Mouse (Mus musculus) limb, embryonic 10.5 days (tissue): Measurements from ENCODE around the gene Dlec1. TPM values are rescaled to one million over a fixed set of nuclear protein-coding genes. Genes with fewer than 3 reads are reported as not detected.

ENCODE experiments used
- DNase-seq: peaks from one replicate; pipeline ENCODE4 v3.0.0-alpha.2; 2017; ENCODE audit warnings: low spot score
- H3K27ac ChIP-seq: fragments of 300-500 bp; sonication (generic); 2 replicates; pipeline ENCODE4 v1.5.1; 2016; ENCODE audit warnings: mild to moderate bottlenecking
- H3K27me3 ChIP-seq: fragments of 300-500 bp; sonication (generic); 2 replicates; pipeline ENCODE4 v1.6.1; 2016; ENCODE audit warnings: low read depth, mild to moderate bottlenecking; ENCODE audit not compliant: poor library complexity, severe bottlenecking
- H3K36me3 ChIP-seq: fragments of 300-500 bp; sonication (generic); 2 replicates; pipeline ENCODE4 v1.6.1; 2016; ENCODE audit warnings: mild to moderate bottlenecking, moderate library complexity
- H3K4me1 ChIP-seq: fragments of 300-500 bp; sonication (generic); 2 replicates; pipeline ENCODE4 v1.6.1; 2016
- H3K4me3 ChIP-seq: fragments of 300-500 bp; sonication (generic); 2 replicates; pipeline ENCODE4 v1.5.1; 2016; ENCODE audit warnings: mild to moderate bottlenecking, moderate library complexity
- H3K9me3 ChIP-seq: fragments of 300-500 bp; sonication (generic); replicated peaks from 2 replicates; pipeline ENCODE4 v1.6.1; 2016; ENCODE audit warnings: mild to moderate bottlenecking
- WGBS: fragments of 180-500 bp; shearing (Covaris S2); methylation state at CpG from one replicate; pipeline ENCODE4 v1.1.7; 2016; 5-methylcytosine and 5-hydroxymethylcytosine counted together
- polyA plus RNA-seq: library from polyadenylated mRNA; unstranded; fragments of >200 nt; fragmentation: Nextera tagmentation; extraction: Ambion mirVana; gene quantifications from 2 replicates; pipeline ENCODE4 v1.2.1, GENCODE M21; 2016

The Dlec1 gene
- polyA plus RNA-seq, 1 experiment from 2014 or later, result 1.0 TPM

DNA sequence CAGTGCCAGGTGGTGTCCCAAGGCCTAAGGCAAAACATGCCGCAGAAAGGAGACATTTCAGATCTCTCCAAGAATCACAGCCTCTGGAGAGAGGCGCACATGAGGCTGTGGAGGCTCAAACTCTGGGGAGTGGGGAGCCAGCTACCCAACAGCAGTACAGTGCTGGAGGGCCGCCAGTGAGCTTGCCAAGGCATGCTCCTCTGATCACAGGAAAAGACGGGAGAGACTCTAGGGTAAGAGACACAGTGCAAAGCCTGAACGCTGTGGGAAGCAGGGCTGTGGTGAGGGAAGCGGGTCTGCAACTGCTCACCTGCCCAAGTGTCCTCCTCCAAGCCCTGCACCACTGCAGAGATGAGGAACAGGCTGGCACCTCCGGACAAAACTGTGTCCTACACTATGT, 53.5 kb downstream of the Dlec1 start:
- Histone ChIP-seq H3K4me3 (no peak overlapping the region), H3K27me3 (peaks cover 42% of the 10 kb centered on the region), H3K27ac (no peak overlapping the region), H3K4me1 (peaks cover 6% of the 10 kb centered on the region), H3K36me3 (no peaks in the 10 kb centered on the region), H3K9me3 (no peaks in the 10 kb centered on the region)
- DNase-seq, result no peak
- WGBS, result 62% methylated on average over 7 of the region's 7 CpGs

- Histone ChIP-seq H3K27ac (no peak within 1 kb of the TSS), H3K36me3 (no peaks in the 10 kb centered on the region), H3K27me3 (peaks cover 42% of the 10 kb centered on the region), H3K9me3 (no peaks in the 10 kb centered on the region), H3K4me1 (peaks cover 6% of the 10 kb centered on the region), H3K4me3 (peak within 1 kb of the TSS; percentile 58)
- DNase-seq, result peak; percentile 81
- WGBS, result 1% methylated on average over 65 of the region's 65 CpGs
These were observed 54.3 kb downstream of the Dlec1 start, which contains the start of gene Acaa1b for GRCm38 (mm10) chr9:119156278-119157201. Gene Acaa1b (minus strand): TSS chr9:119157093.

DNA sequence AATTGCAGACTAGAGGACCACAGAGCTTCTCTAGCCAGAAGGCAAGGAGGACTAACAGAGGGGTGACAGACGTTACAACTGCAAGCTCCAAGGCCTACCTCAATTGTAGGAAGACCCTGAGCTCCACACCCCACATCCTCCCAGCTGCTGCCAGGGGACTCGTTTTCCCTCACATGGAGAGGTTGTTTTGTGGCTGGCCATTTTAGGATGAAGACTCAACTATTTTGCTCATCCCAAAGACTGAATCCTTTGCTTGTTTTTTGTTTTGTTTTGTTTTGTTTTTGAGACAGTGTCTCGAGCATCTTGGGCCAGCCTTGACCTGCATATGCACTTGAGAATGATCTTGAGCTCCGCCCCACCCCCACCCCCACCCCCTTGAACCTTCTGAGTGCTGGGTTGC, 56.6 kb downstream of the Dlec1 start, which contains the start of gene Gm47289:
Gene Gm47289, plus strand, starts transcription at position 301 of the 400 bp plus-strand sequence.
- Histone ChIP-seq H3K9me3 (no peaks in the 10 kb centered on the region), H3K4me3 (no peak within 1 kb of the TSS), H3K27ac (no peak within 1 kb of the TSS), H3K27me3 (peaks cover 42% of the 10 kb centered on the region), H3K36me3 (no peaks in the 10 kb centered on the region), H3K4me1 (peaks cover 6% of the 10 kb centered on the region)
- WGBS, result 60% methylated on average over 4 of the region's 4 CpGs
- no peak for DNase-seq

- Histone ChIP-seq H3K4me3 (no peak overlapping the region), H3K27me3 (peaks cover 32% of the 10 kb centered on the region), H3K9me3 (no peaks in the 10 kb centered on the region), H3K27ac (no peak overlapping the region), H3K36me3 (no peaks in the 10 kb centered on the region), H3K4me1 (peaks cover 6% of the 10 kb centered on the region)
- 89% methylated on average over 3 of the region's 3 CpGs for WGBS
- no peak for DNase-seq
These were observed 58.4 kb downstream of the Dlec1 start for GRCm38 (mm10) chr9:119160689-119161088.

DNA sequence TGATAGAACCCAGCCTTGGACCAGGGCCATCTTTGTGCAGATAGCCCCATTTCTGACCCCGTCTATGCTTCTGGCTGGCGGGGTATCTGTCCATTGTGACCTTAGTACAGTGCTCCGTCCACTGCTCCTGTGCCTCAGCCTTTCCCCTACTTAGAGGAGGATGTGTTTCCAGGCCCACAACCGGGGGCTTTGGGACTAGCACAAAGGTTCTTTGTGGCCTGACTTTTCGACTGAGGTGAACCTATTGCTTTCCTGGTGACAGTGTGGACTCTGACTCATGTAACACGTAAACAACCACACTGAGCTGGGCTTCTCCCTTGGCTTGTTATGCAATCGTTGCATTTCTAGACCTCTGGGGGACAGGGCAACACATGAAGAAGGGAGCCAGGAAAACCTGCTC, 62.5 kb downstream of the Dlec1 start:
- H3K4me1 ChIP-seq, result no peaks in the 10 kb centered on the region
- H3K27ac ChIP-seq, result no peak overlapping the region
- H3K27me3 ChIP-seq, result no peaks in the 10 kb centered on the region
- DNase-seq, result no peak
- 85% methylated on average over 7 of the region's 7 CpGs for WGBS
- H3K4me3 ChIP-seq, result no peak overlapping the region
- H3K36me3 ChIP-seq, result no peaks in the 10 kb centered on the region
- H3K9me3 ChIP-seq, result no peaks in the 10 kb centered on the region

GRCm38 (mm10) chr9:119165548-119165947, 63.3 kb downstream of the Dlec1 start:
- no peaks in the 10 kb centered on the region for H3K4me1 ChIP-seq
- H3K27me3 ChIP-seq, result no peaks in the 10 kb centered on the region
- H3K9me3 ChIP-seq, result no peaks in the 10 kb centered on the region
- 96% methylated on average over 6 of the region's 6 CpGs for WGBS
- no peak overlapping the region for H3K4me3 ChIP-seq
- no peak for DNase-seq
- H3K27ac ChIP-seq, result no peak overlapping the region
- H3K36me3 ChIP-seq, result no peaks in the 10 kb centered on the region

DNA sequence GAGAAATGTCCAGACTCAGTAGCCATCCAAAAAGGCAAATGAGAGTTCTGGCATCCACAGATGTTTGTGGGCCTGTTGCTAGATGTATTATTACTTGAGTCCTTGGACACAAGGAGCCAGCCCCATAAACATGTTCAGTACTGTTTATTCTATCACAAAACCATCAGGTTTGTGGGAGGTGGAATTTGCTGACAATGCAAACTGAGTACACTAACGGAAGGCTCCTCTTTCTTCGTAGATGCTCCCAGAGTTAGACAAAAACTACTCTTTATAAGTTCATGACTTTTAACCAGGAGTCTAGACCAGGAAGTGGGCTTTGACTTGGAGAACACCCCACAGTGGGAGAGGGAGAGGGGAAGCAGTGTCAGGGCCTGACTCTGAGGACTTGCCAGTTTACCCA, 65.3 kb downstream of the Dlec1 start:
- no peaks in the 10 kb centered on the region for H3K27me3 ChIP-seq
- no peaks in the 10 kb centered on the region for H3K9me3 ChIP-seq
- H3K4me3 ChIP-seq, result no peak overlapping the region
- 93% methylated on average over 2 of the region's 2 CpGs for WGBS
- no peaks in the 10 kb centered on the region for H3K4me1 ChIP-seq
- no peak for DNase-seq
- no peaks in the 10 kb centered on the region for H3K36me3 ChIP-seq
- H3K27ac ChIP-seq, result no peak overlapping the region

DNA sequence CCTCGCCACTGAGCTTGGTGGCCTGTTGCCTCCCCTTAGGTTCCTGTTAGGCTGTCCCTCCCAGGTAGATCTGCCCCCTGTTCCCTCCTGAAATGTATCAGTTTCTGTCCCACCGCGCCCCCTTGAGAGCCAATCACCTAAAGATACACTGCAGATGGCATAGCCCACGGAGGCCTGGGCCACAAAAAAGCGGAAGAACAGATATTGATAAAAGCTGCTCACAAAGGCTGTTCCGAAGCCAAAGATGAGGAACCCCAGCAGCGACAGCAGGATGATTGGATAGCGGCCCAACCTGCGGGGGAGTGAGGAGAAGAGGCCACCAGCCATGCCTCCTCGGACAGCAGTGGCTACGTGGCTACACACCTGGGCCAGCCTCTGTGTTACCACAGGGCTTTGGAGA, 77.0 kb downstream of the Dlec1 start:
- no peaks in the 10 kb centered on the region for H3K27me3 ChIP-seq
- no peaks in the 10 kb centered on the region for H3K36me3 ChIP-seq
- no peak overlapping the region for H3K27ac ChIP-seq
- no peak overlapping the region for H3K4me3 ChIP-seq
- DNase-seq, result no peak
- H3K9me3 ChIP-seq, result no peaks in the 10 kb centered on the region
- 92% methylated on average over 11 of the region's 11 CpGs for WGBS
- H3K4me1 ChIP-seq, result peaks cover 2% of the 10 kb centered on the region; the same call in 1 of the 2 replicates

GRCm38 (mm10) chr9:119181241-119181728, 79.0 kb downstream of the Dlec1 start:
- DNase-seq, result no peak
- H3K4me3 ChIP-seq, result no peak overlapping the region
- no peak overlapping the region for H3K27ac ChIP-seq
- WGBS, result 43% methylated on average over 3 of the region's 3 CpGs
- H3K9me3 ChIP-seq, result no peaks in the 10 kb centered on the region
- peaks cover 2% of the 10 kb centered on the region; the same call in 1 of the 2 replicates for H3K4me1 ChIP-seq
- no peaks in the 10 kb centered on the region for H3K27me3 ChIP-seq
- H3K36me3 ChIP-seq, result no peaks in the 10 kb centered on the region

- DNase-seq, result peak; percentile 65
- Histone ChIP-seq H3K36me3 (no peaks in the 10 kb centered on the region), H3K27ac (no peak overlapping the region), H3K27me3 (no peaks in the 10 kb centered on the region), H3K4me1 (no peaks in the 10 kb centered on the region), H3K9me3 (no peaks in the 10 kb centered on the region), H3K4me3 (no peak overlapping the region)
- WGBS, result 34% methylated on average over 11 of the region's 11 CpGs
These were observed 90.1 kb downstream of the Dlec1 start for GRCm38 (mm10) chr9:119192202-119192990.
